Mouse (Mus musculus): ENCODE results near the gene B020031M17Rik. TPM values are rescaled to one million over a fixed set of nuclear protein-coding genes. Genes with fewer than 3 reads are reported as not detected.
"Not testable (repeated sequence)": the region's sequence is repeated elsewhere in the genome, so short reads cannot be mapped to it uniquely, and the experiment has no call there.

The B020031M17Rik gene
- not detected in 2 replicates for polyA plus RNA-seq (2015; fragmentation: Nextera tagmentation; extraction: Ambion mirVana)

DNA sequence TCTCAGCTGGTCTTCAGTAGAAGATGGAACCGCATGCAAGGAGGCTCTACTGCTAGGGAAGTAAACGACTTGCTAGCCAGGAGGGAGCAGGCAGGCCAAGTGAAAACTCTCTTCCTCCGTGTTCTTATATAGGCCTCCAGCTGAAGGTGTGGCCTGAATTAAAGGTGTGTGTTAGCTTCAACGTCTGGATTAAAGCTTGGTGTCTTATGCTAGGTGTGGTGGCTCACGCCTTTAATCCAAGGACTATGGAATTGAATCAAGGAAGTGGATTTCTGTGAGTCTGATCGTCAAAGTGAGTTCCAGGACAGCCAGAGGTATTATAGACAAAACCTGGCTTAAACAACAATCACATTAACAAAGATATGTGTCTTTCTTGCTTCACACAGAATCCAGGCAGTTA is at the start of gene B020031M17Rik:
Gene B020031M17Rik, minus strand, starts transcription at position 101 of the 400 bp plus-strand sequence.
- not testable (repeated sequence) for H3K36me3 ChIP-seq; H3K9ac ChIP-seq; H3K4me3 ChIP-seq; ATAC-seq (ENCODE audit: insufficient number of reproducible peaks, low FRiP score, low TSS enrichment, low read depth); H3K4me1 ChIP-seq; H3K27me3 ChIP-seq; H3K27ac ChIP-seq; H3K9me3 ChIP-seq; H3K4me2 ChIP-seq
- 77% methylated on average over 4 of the region's 6 CpGs for WGBS

GRCm38 (mm10) chr13:119999215-119999614 is 48.6 kb upstream of the B020031M17Rik start:
- H3K4me1 ChIP-seq; H3K27me3 ChIP-seq; H3K27ac ChIP-seq; H3K36me3 ChIP-seq; H3K9ac ChIP-seq; ATAC-seq (ENCODE audit: insufficient number of reproducible peaks, low FRiP score, low TSS enrichment, low read depth); H3K9me3 ChIP-seq; H3K4me3 ChIP-seq; H3K4me2 ChIP-seq: not testable (repeated sequence)
- no CpG with 5 or more reads among the region's 4 CpGs for WGBS

DNA sequence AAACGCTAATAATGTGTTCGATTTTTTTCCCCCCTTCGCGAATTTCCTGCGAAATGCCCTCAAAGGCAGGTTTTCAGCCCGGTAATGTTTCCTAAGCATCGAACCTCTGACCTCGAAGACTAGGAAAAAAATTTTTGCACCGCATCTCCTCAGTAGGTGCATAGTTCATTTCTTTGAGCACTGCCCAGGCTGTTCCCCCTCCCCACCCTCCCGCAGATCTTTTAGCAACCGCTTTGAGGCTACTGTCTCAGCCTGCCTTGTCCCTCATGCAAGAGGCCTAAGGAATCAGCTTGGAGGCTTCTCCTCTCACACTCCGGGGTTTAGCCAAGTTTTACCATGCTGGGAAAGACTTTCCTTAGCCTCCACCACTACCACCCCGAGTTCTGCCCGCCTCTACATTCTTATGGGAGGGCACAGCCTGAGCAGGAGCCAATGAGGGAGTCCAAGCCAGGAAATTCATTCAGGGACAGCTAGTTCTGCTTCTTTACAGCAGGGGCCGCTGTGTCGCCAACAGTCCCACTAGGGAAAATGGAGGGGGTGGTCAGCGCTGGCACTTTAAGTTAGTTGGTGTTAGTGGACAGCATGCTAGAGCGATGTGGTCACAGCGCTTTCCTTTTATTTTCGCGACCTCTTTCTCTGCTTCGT is 48.0 kb upstream of the B020031M17Rik start:
- not testable (repeated sequence) for H3K4me1 ChIP-seq; ATAC-seq (ENCODE audit: insufficient number of reproducible peaks, low FRiP score, low TSS enrichment, low read depth); H3K27ac ChIP-seq; H3K36me3 ChIP-seq; H3K9me3 ChIP-seq; H3K4me3 ChIP-seq; H3K4me2 ChIP-seq; H3K27me3 ChIP-seq; H3K9ac ChIP-seq
- no CpG with 5 or more reads among the region's 22 CpGs for WGBS

DNA sequence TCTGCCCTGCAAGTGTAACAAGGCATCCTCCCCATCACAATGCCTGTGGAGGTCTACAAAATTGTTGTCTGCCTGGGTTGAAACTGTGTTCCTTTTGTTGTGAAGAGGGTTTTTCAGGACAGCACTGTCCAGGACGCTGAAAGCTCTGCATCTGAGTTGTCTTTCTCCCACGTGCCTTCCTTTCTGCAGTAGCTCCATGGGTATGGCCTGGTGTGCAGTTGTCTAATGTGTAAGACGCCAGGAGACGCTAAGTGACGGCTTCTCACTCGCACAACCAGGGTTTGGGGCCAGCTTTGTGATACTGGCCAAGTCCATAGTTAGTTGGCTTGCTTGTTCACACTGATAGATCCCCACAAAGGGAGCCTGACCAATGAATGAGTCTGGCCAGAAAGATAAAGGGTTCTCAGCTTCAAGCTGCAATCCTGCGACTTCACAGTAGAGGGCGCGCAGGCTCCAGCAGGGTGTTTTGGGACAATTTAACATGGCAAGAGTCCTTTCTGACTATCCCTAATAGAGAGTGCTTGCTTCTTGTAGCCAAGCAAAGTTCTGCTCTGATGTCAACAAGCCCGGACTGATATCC is 41.4 kb upstream of the B020031M17Rik start:
- H3K9me3 ChIP-seq; H3K27me3 ChIP-seq; H3K9ac ChIP-seq; H3K4me1 ChIP-seq; ATAC-seq (ENCODE audit: insufficient number of reproducible peaks, low FRiP score, low TSS enrichment, low read depth); H3K27ac ChIP-seq; H3K4me3 ChIP-seq; H3K4me2 ChIP-seq; H3K36me3 ChIP-seq: not testable (repeated sequence)
- no CpG with 5 or more reads among the region's 10 CpGs for WGBS

DNA sequence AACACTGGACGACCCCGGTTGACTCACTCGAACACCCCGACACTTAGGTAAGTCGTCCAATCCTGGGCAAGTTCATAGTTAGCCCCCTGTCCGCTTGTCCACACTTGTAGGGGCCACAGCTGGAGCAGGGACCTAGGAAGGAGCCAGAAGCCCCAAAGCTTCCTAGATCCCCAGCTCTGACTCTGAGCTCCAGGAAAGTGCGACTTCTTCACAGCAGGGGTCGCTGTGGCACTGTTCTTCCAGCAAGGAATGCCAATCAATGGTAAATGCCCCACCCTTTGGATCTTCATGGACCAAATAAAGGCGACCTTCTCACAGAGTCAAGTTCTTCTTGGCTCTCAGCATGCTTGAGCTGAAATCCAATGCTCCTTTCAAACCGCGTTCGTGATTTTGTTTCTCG is 40.7 kb upstream of the B020031M17Rik start:
- ATAC-seq (ENCODE audit: insufficient number of reproducible peaks, low FRiP score, low TSS enrichment, low read depth); H3K27me3 ChIP-seq; H3K27ac ChIP-seq; H3K9ac ChIP-seq; H3K4me2 ChIP-seq; H3K4me3 ChIP-seq; H3K36me3 ChIP-seq; H3K9me3 ChIP-seq; H3K4me1 ChIP-seq: not testable (repeated sequence)
- WGBS, result no CpG with 5 or more reads among the region's 13 CpGs

DNA sequence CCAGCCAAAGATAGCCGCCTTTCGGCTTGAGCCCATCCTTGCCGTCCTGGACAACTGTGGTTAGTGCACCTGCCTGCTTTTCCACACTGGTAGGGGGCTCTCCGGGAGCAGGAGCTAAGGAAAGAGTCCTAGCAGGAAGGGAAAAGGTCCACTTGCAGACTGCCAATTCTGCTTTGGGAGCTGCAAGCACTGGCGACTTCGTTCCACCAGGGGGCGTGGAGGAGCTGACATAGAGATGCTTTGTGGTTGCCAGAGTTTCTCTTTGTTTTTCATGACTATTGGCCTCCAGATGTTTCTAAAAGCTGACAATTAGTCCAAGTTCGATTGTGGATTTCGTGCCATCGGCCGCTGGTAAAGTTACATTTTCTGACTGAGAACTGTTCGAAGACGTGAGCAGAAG is 18.6 kb upstream of the B020031M17Rik start:
- not testable (repeated sequence) for H3K36me3 ChIP-seq; H3K9ac ChIP-seq; H3K27me3 ChIP-seq; H3K4me2 ChIP-seq; H3K27ac ChIP-seq; ATAC-seq (ENCODE audit: insufficient number of reproducible peaks, low FRiP score, low TSS enrichment, low read depth); H3K9me3 ChIP-seq; H3K4me1 ChIP-seq; H3K4me3 ChIP-seq
- WGBS, result no CpG with 5 or more reads among the region's 13 CpGs

GRCm38 (mm10) chr13:119968193-119968592 is 17.6 kb upstream of the B020031M17Rik start:
- not testable (repeated sequence) for H3K9me3 ChIP-seq; H3K4me3 ChIP-seq; H3K4me2 ChIP-seq; ATAC-seq (ENCODE audit: insufficient number of reproducible peaks, low FRiP score, low TSS enrichment, low read depth); H3K9ac ChIP-seq; H3K27me3 ChIP-seq; H3K4me1 ChIP-seq; H3K27ac ChIP-seq; H3K36me3 ChIP-seq
- WGBS, result no CpG with 5 or more reads among the region's 14 CpGs

- WGBS, result under 1% methylated on average over 21 of the region's 22 CpGs
- Histone ChIP-seq H3K4me2 (peak overlapping the region; percentile 29), H3K4me3 (peak overlapping the region; percentile 22)
- H3K27ac ChIP-seq; H3K4me1 ChIP-seq; H3K27me3 ChIP-seq; ATAC-seq (ENCODE audit: insufficient number of reproducible peaks, low FRiP score, low TSS enrichment, low read depth); H3K36me3 ChIP-seq; H3K9me3 ChIP-seq; H3K9ac ChIP-seq: not testable (repeated sequence)
Measured at GRCm38 (mm10) chr13:119965968-119966367, 15.4 kb upstream of the B020031M17Rik start.

- peak overlapping the region; percentile 22 for H3K4me3 ChIP-seq
Measured at GRCm38 (mm10) chr13:119965302-119965952, 14.8 kb upstream of the B020031M17Rik start.

DNA sequence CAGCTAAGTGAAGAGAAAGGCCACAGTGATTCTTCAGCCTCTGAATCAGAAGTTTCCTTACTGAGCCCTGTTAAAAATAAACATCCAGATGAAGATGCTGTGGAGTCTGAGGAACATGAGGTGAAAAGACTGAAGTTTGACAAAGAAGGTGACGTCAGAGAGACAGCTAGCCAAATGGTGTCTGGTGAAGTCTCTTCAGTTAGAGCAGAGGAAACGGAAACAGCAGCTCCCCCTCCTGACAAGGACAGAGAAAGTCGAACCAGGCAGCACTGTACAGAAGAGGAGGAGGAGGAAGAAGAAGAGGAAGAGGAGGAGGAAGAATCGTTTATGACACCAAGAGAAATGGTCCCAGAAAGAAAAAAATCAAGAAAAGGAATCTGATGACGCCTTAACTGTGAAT is 12.2 kb upstream of the B020031M17Rik start:
- H3K27me3 ChIP-seq; H3K4me1 ChIP-seq; H3K4me3 ChIP-seq; ATAC-seq (ENCODE audit: insufficient number of reproducible peaks, low FRiP score, low TSS enrichment, low read depth); H3K36me3 ChIP-seq; H3K4me2 ChIP-seq; H3K9me3 ChIP-seq; H3K27ac ChIP-seq; H3K9ac ChIP-seq: not testable (repeated sequence)
- WGBS, result no CpG with 5 or more reads among the region's 5 CpGs

More at GRCm38 (mm10) chr13:119965302-119965952, 14.8 kb upstream of the B020031M17Rik start:
- not testable (repeated sequence) for H3K27me3 ChIP-seq, H3K9me3 ChIP-seq, H3K27ac ChIP-seq, H3K9ac ChIP-seq, H3K36me3 ChIP-seq, H3K4me1 ChIP-seq
- under 1% methylated on average over 16 of the region's 34 CpGs for WGBS
- 0 out of 2 replicates have a peak, but pooled peaks have one; percentile 44 for ATAC-seq (ENCODE audit: insufficient number of reproducible peaks, low FRiP score, low TSS enrichment, low read depth)
- H3K4me2 ChIP-seq, result peak overlapping the region; percentile 29

DNA sequence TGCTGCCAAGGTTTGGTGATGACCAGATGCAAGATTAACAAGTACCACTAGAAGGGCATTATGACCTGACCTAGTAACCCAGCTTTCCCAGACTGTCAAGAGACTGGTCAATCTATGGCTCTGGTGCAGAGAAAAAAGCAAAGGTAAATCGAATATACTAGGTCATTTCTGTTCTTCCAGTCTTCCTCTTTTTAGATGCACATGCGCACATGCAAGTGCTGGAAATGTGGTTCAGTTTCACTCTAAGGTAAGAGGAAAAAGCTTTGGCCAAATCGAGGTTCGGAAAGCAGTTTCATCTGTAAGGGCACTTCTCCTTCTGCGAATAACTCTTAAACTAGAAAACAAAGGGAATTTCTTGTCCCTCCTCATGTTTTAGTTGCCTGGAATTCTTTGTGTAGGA is 5.0 kb upstream of the B020031M17Rik start:
- not testable (repeated sequence) for H3K27ac ChIP-seq; H3K4me3 ChIP-seq; ATAC-seq (ENCODE audit: insufficient number of reproducible peaks, low FRiP score, low TSS enrichment, low read depth); H3K27me3 ChIP-seq; H3K9me3 ChIP-seq; H3K36me3 ChIP-seq; H3K4me2 ChIP-seq; H3K4me1 ChIP-seq; H3K9ac ChIP-seq
- no CpG with 5 or more reads among the region's 5 CpGs for WGBS

- H3K4me1 ChIP-seq; H3K27me3 ChIP-seq; H3K27ac ChIP-seq; H3K4me3 ChIP-seq; ATAC-seq (ENCODE audit: insufficient number of reproducible peaks, low FRiP score, low TSS enrichment, low read depth); H3K36me3 ChIP-seq; H3K4me2 ChIP-seq; H3K9ac ChIP-seq; H3K9me3 ChIP-seq: not testable (repeated sequence)
- 73% methylated on average over 2 of the region's 2 CpGs for WGBS
Measured at GRCm38 (mm10) chr13:119955089-119955488, 4.5 kb upstream of the B020031M17Rik start.
